18 mouse cellular contexts compared by ENCODE assay signal in genomic region chr17:79709718-79710117, GRCm38 (mm10).
"Had no signal": no experiment of that assay in that cellular context is flagged by ENCODE, and none has a peak within 500 bp of the region (broad histone marks: within the 10 kb centered on the region; RNA-seq: fewer than 3 reads in every experiment).

No protein-coding gene starts in this region.

- H3K27ac ChIP-seq: layer of hippocampus, adult 2 months; left cerebral cortex, adult 2 months; liver, embryonic 13.5 days; midbrain, embryonic 13.5 days; stomach, postnatal 0 days had no signal

- ATAC-seq: intestine, embryonic 16.5 days; midbrain, embryonic 13.5 days; midbrain, embryonic 16.5 days had no signal

- H3K4me3 ChIP-seq: layer of hippocampus, adult 2 months; left cerebral cortex, adult 2 months; liver, embryonic 13.5 days; midbrain, embryonic 13.5 days; myocyte had no signal

- H3K36me3 ChIP-seq: liver, embryonic 13.5 days; midbrain, embryonic 13.5 days had no signal

- H3K4me2 ChIP-seq: liver, embryonic 13.5 days had no signal

- H3K9ac ChIP-seq: liver, embryonic 13.5 days; midbrain, embryonic 13.5 days had no signal

- H3K9me3 ChIP-seq: liver, embryonic 13.5 days; midbrain, embryonic 13.5 days had no signal

- DNase-seq: kidney, postnatal 10 days; layer of hippocampus, adult 9-11 months; liver, embryonic 13.5 days; lung, adult 2 months; lung, postnatal 14 days; lung, postnatal 4 days; right cerebral cortex, adult 18-20 months; right cerebral cortex, postnatal 14 days; right cerebral cortex, postnatal 4 days; thymus, adult 18-20 months; thymus, postnatal 36 days had no signal
